Mouse (Mus musculus) c-Kit-positive CD71-positive TER-119-negative erythroid progenitor cells, embryonic 14.5 days (primary cell): ENCODE results near the gene Wipf1.
A peak's percentile ranks its signal among the peaks of the same experiment; 100 is the strongest.

Source experiments
- DNase-seq: peaks from one replicate; pipeline ENCODE4 v3.0.0-alpha.2; 2013; ENCODE audit warnings: low read depth

Gene Wipf1

GRCm38 (mm10) chr2:73385641-73386355 lies 143.7 kb downstream of the Wipf1 start:
- DNase-seq: peak; percentile 27

GRCm38 (mm10) chr2:73385172-73385571 lies 144.4 kb downstream of the Wipf1 start:
- DNase-seq: no peak

- DNase-seq: no peak
These were observed 149.1 kb downstream of the Wipf1 start for GRCm38 (mm10) chr2:73380298-73380975.

GRCm38 (mm10) chr2:73379656-73380055 lies 149.9 kb downstream of the Wipf1 start:
- DNase-seq: no peak
